Mouse (Mus musculus) embryonic facial prominence, embryonic 11.5 days (tissue): ENCODE results near the gene Fbxl17. TPM values are rescaled to one million over a fixed set of nuclear protein-coding genes. Genes with fewer than 3 reads are reported as not detected.

Source experiments
- ATAC-seq: fragments of 200-750 bp; cut with Nextera tagmentation; replicated peaks from 2 replicates; pipeline ENCODE4 v1.8.0; 2017; ENCODE audit warnings: low read depth; ENCODE audit not compliant: insufficient number of reproducible peaks, low FRiP score, low TSS enrichment
- DNase-seq: peaks from one replicate; pipeline ENCODE4 v3.0.0-alpha.2; 2015; ENCODE audit warnings: low spot score
- H3K27ac ChIP-seq: fragments of 300-500 bp; sonication (generic); replicated peaks from 2 replicates; pipeline ENCODE4 v1.5.1; 2014; ENCODE audit warnings: mild to moderate bottlenecking, low read depth, low read length, control low read depth
- H3K27me3 ChIP-seq: fragments of 300-500 bp; sonication (generic); 2 replicates; pipeline ENCODE4 v1.6.1; 2014; ENCODE audit warnings: mild to moderate bottlenecking, low read length, moderate library complexity, mixed read lengths; ENCODE audit not compliant: control insufficient read depth, insufficient read depth
- H3K36me3 ChIP-seq: fragments of 300-500 bp; sonication (generic); replicated peaks from 2 replicates; pipeline ENCODE4 v1.6.1; 2014; ENCODE audit warnings: low read depth, mild to moderate bottlenecking, low read length, moderate library complexity, mixed read lengths; ENCODE audit not compliant: control insufficient read depth, insufficient read depth
- H3K4me1 ChIP-seq: fragments of 300-500 bp; sonication (generic); 2 replicates; pipeline ENCODE4 v1.6.1; 2014; ENCODE audit warnings: low read length, mixed read lengths; ENCODE audit not compliant: control insufficient read depth, insufficient read depth
- H3K4me2 ChIP-seq: fragments of 300-500 bp; sonication (generic); 2 replicates; pipeline ENCODE4 v1.6.1; 2014; ENCODE audit warnings: low read depth, mild to moderate bottlenecking, control low read depth, low read length, moderate library complexity
- H3K4me3 ChIP-seq: fragments of 300-500 bp; sonication (generic); 2 replicates; pipeline ENCODE4 v1.5.1; 2014; ENCODE audit warnings: low read depth, low read length, control low read depth
- H3K9ac ChIP-seq: fragments of 300-500 bp; sonication (generic); replicated peaks from 2 replicates; pipeline ENCODE4 v1.6.1; 2014; ENCODE audit warnings: mild to moderate bottlenecking, control low read depth, low read length
- H3K9me3 ChIP-seq: fragments of 300-500 bp; sonication (generic); replicated peaks from 2 replicates; pipeline ENCODE4 v1.6.1; 2016; ENCODE audit warnings: mild to moderate bottlenecking, low read length, inconsistent platforms, mixed read lengths; ENCODE audit not compliant: control insufficient read depth
- WGBS: fragments of 180-500 bp; shearing (Covaris S2); extraction: QIAGEN DNeasy Blood & Tissue Kit; methylation state at CpG from one replicate; pipeline ENCODE4 v1.1.7; 2014; 5-methylcytosine and 5-hydroxymethylcytosine counted together
- polyA plus RNA-seq: library from polyadenylated mRNA; unstranded; fragments of >200 nt; fragmentation: Nextera tagmentation; extraction: Ambion mirVana; gene quantifications from 2 replicates; pipeline ENCODE4 v1.2.1, GENCODE M21; 2014

The Fbxl17 gene
- polyA plus RNA-seq, 1 experiment from 2014 or later: 7.7 TPM

GRCm38 (mm10) chr17:63176411-63176810 is 323.4 kb downstream of the Fbxl17 start:
- no peak overlapping the region for H3K27ac ChIP-seq
- no peaks in the 10 kb centered on the region for H3K9me3 ChIP-seq
- no peak overlapping the region for H3K9ac ChIP-seq
- H3K36me3 ChIP-seq: no peaks in the 10 kb centered on the region
- H3K4me3 ChIP-seq: no peak overlapping the region
- no peaks in the 10 kb centered on the region for H3K27me3 ChIP-seq
- no peak overlapping the region for H3K4me2 ChIP-seq
- ATAC-seq (0 out of 2 replicates have a peak, but pooled peaks have one; percentile 10), DNase-seq (no peak)
- WGBS: 56% methylated on average over 5 of the region's 5 CpGs
- H3K4me1 ChIP-seq: no peaks in the 10 kb centered on the region

- Histone ChIP-seq H3K9ac (no peak overlapping the region), H3K4me2 (no peak overlapping the region), H3K27me3 (no peaks in the 10 kb centered on the region), H3K4me1 (no peaks in the 10 kb centered on the region), H3K4me3 (no peak overlapping the region), H3K27ac (no peak overlapping the region), H3K9me3 (no peaks in the 10 kb centered on the region), H3K36me3 (no peaks in the 10 kb centered on the region)
- WGBS: 51% methylated on average over 1 of the region's 1 CpGs
- ATAC-seq (no peak), DNase-seq (no peak)
Measured at GRCm38 (mm10) chr17:63172697-63173096, 327.1 kb downstream of the Fbxl17 start.

DNA sequence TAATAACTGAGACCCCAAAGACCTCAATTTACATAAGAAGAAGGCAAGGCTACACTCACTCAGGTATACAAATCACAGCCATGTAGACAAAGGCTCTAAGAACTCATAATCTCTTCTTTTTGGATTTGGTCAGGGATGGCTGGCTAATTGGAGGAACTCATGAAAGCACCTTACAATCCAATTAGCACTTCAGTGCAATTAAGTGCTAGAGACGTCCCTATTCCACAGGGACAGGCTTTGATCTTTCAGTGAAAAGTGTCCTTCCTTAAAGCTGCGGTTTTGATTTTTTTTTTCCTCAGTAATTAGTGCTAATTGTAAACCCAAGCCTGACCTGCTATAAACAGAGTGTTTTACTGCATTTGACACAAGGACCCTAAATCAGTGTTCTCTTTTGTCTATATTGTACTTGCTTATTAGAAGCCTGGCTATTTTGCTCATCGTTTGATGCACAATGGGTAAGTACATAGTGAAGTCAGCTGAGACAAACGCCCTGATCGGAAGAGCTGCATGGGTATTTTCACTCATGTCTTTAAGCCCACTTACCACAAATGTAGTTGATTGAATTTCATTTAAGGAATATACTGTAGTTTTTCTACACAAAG is 327.8 kb downstream of the Fbxl17 start:
- ATAC-seq: no peak
- H3K4me2 ChIP-seq: no peak overlapping the region
- no peak for DNase-seq
- no peaks in the 10 kb centered on the region for H3K27me3 ChIP-seq
- H3K9ac ChIP-seq: no peak overlapping the region
- H3K36me3 ChIP-seq: no peaks in the 10 kb centered on the region
- H3K27ac ChIP-seq: no peak overlapping the region
- WGBS: 32% methylated on average over 5 of the region's 5 CpGs
- H3K4me3 ChIP-seq: no peak overlapping the region
- no peaks in the 10 kb centered on the region for H3K9me3 ChIP-seq
- H3K4me1 ChIP-seq: no peaks in the 10 kb centered on the region

GRCm38 (mm10) chr17:63171264-63171663 is 328.6 kb downstream of the Fbxl17 start:
- H3K9ac ChIP-seq: no peak overlapping the region
- 33% methylated on average over 5 of the region's 5 CpGs for WGBS

GRCm38 (mm10) chr17:63168019-63168788 is 331.6 kb downstream of the Fbxl17 start:
- H3K4me1 ChIP-seq: no peaks in the 10 kb centered on the region
- H3K9me3 ChIP-seq: no peaks in the 10 kb centered on the region
- ATAC-seq (no peak), DNase-seq (no peak)
- no peaks in the 10 kb centered on the region for H3K36me3 ChIP-seq
- H3K4me3 ChIP-seq: no peak overlapping the region
- 73% methylated on average over 5 of the region's 5 CpGs for WGBS
- no peak overlapping the region for H3K4me2 ChIP-seq
- no peaks in the 10 kb centered on the region for H3K27me3 ChIP-seq
- H3K27ac ChIP-seq: no peak overlapping the region
- no peak overlapping the region for H3K9ac ChIP-seq

More at GRCm38 (mm10) chr17:63171264-63171663, 328.6 kb downstream of the Fbxl17 start:
- Histone ChIP-seq H3K4me3 (no peak overlapping the region), H3K27me3 (no peaks in the 10 kb centered on the region), H3K4me2 (no peak overlapping the region), H3K9me3 (no peaks in the 10 kb centered on the region), H3K27ac (no peak overlapping the region), H3K4me1 (no peaks in the 10 kb centered on the region), H3K36me3 (no peaks in the 10 kb centered on the region)
- ATAC-seq: no peak
- no peak for DNase-seq

- no peak overlapping the region for H3K4me3 ChIP-seq
- no peak overlapping the region for H3K4me2 ChIP-seq
- H3K9me3 ChIP-seq: no peaks in the 10 kb centered on the region
- 72% methylated on average over 3 of the region's 3 CpGs for WGBS
- no peak overlapping the region for H3K9ac ChIP-seq
- H3K27me3 ChIP-seq: no peaks in the 10 kb centered on the region
- ATAC-seq: no peak
- no peaks in the 10 kb centered on the region for H3K36me3 ChIP-seq
- no peaks in the 10 kb centered on the region for H3K4me1 ChIP-seq
- H3K27ac ChIP-seq: no peak overlapping the region
- DNase-seq: no peak
Measured at GRCm38 (mm10) chr17:63167248-63167647, 332.6 kb downstream of the Fbxl17 start.

- 69% methylated on average over 3 of the region's 3 CpGs for WGBS
- H3K4me3 ChIP-seq: no peak overlapping the region
- H3K4me2 ChIP-seq: no peak overlapping the region
- H3K27ac ChIP-seq: no peak overlapping the region
- H3K27me3 ChIP-seq: no peaks in the 10 kb centered on the region
- H3K9me3 ChIP-seq: no peaks in the 10 kb centered on the region
- DNase-seq (no peak), ATAC-seq (no peak)
- H3K9ac ChIP-seq: no peak overlapping the region
- H3K4me1 ChIP-seq: no peaks in the 10 kb centered on the region
- no peaks in the 10 kb centered on the region for H3K36me3 ChIP-seq
Measured at GRCm38 (mm10) chr17:63166692-63167091, 333.1 kb downstream of the Fbxl17 start.

DNA sequence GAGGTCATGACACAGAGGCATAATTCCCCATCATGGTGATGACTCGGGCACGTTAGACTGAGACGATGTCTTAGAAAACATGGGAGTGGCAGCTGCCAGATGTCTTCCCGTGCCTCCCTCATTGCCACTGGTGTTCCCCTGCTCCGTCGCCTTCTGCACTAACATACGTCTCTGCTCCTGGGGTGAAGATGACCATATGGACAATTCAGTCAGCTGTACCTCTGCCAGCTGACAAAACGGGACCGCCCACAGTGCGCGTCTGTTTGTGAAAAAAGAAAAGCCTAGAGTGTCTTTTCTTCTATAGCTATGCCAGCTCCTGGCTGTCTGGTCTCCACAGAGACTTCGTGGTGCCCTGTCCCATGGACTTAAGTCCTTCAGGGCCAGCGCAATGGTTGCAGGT is 334.0 kb downstream of the Fbxl17 start:
- Histone ChIP-seq H3K4me3 (no peak overlapping the region), H3K9me3 (no peaks in the 10 kb centered on the region), H3K27ac (no peak overlapping the region), H3K27me3 (no peaks in the 10 kb centered on the region), H3K36me3 (no peaks in the 10 kb centered on the region), H3K9ac (no peak overlapping the region), H3K4me1 (no peaks in the 10 kb centered on the region), H3K4me2 (no peak overlapping the region)
- WGBS: 84% methylated on average over 13 of the region's 13 CpGs
- ATAC-seq: no peak
- DNase-seq: no peak
